Mouse (Mus musculus) hindbrain, embryonic 14.5 days (tissue): ENCODE measurements around the gene Ate1. TPM values are rescaled to one million over a fixed set of nuclear protein-coding genes. Genes with fewer than 3 reads are reported as not detected.

ENCODE experiments used
- ATAC-seq: fragments of 200-750 bp; cut with Nextera tagmentation; 2 replicates; pipeline ENCODE4 v1.8.0; 2017; ENCODE audit warnings: moderate number of reproducible peaks, mild to moderate bottlenecking, moderate TSS enrichment, moderate library complexity; ENCODE audit not compliant: low FRiP score
- DNase-seq: peaks from one replicate; pipeline ENCODE4 v3.0.0-alpha.2; 2015; ENCODE audit warnings: low spot score
- H3K27ac ChIP-seq: fragments of 300-500 bp; sonication (generic); 2 replicates; pipeline ENCODE4 v1.5.1; 2014; ENCODE audit warnings: mild to moderate bottlenecking, moderate library complexity
- H3K27me3 ChIP-seq: fragments of 300-500 bp; sonication (generic); 2 replicates; pipeline ENCODE4 v1.6.1; 2014; ENCODE audit warnings: mild to moderate bottlenecking, low read length, mixed read lengths; ENCODE audit not compliant: control insufficient read depth, insufficient read depth
- H3K36me3 ChIP-seq: fragments of 300-500 bp; sonication (generic); replicated peaks from 2 replicates; pipeline ENCODE4 v1.6.1; 2014; ENCODE audit not compliant: control insufficient read depth, insufficient read depth
- H3K4me1 ChIP-seq: fragments of 300-500 bp; sonication (generic); replicated peaks from 2 replicates; pipeline ENCODE4 v1.6.1; 2014; ENCODE audit warnings: antibody characterized with exemption, low read length, mixed read lengths; ENCODE audit not compliant: control insufficient read depth, insufficient read depth
- H3K4me2 ChIP-seq: fragments of 300-500 bp; sonication (generic); replicated peaks from 2 replicates; pipeline ENCODE4 v1.6.1; 2014; ENCODE audit warnings: mild to moderate bottlenecking, moderate library complexity
- H3K4me3 ChIP-seq: fragments of 300-500 bp; sonication (generic); replicated peaks from 2 replicates; pipeline ENCODE4 v1.5.1; 2014; ENCODE audit warnings: mild to moderate bottlenecking, low read length
- H3K9ac ChIP-seq: fragments of 300-500 bp; sonication (generic); 2 replicates; pipeline ENCODE4 v1.6.1; 2014
- H3K9me3 ChIP-seq: fragments of 300-500 bp; sonication (generic); 2 replicates; pipeline ENCODE4 v1.6.1; 2016; ENCODE audit warnings: low read length; ENCODE audit not compliant: control insufficient read depth
- WGBS: fragments of 180-500 bp; shearing (Covaris S2); extraction: QIAGEN DNeasy Blood & Tissue Kit; methylation state at CpG from one replicate; pipeline ENCODE4 v1.1.7; 2014; 5-methylcytosine and 5-hydroxymethylcytosine counted together
- polyA plus RNA-seq: library from polyadenylated mRNA; unstranded; fragments of >200 nt; fragmentation: Nextera tagmentation; extraction: Ambion mirVana; gene quantifications from 2 replicates; pipeline ENCODE4 v1.2.1, GENCODE M21; 2014

The Ate1 gene
- polyA plus RNA-seq, 1 experiment from 2014 or later: 104 TPM

DNA sequence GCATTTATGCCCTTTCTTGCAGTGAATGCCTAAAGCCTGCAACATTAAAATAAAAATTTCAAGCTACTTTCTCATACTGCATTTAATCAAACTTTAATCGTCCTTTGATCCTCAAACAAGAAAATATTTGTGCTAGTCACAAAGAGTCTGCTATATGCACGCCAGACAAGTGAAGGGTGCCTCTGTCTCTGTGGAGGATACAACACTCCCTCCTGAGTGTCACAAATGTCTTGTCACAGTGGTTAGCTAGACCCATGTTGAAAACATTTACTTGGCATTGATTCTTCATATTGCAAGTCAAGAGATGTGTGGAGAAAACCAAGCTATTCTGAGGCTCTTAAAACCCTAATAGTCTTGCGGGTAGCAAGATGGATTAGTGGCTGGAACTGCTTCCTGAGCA is 133.9 kb downstream of the Ate1 start:
- H3K27me3 ChIP-seq: no peaks in the 10 kb centered on the region
- H3K36me3 ChIP-seq: no peaks in the 10 kb centered on the region; the same call in 1 of the 2 replicates
- peaks cover 5% of the 10 kb centered on the region; the same call in 1 of the 2 replicates for H3K4me1 ChIP-seq
- no peak overlapping the region for H3K4me3 ChIP-seq
- no peak overlapping the region for H3K9ac ChIP-seq
- DNase-seq (no peak), ATAC-seq (no peak)
- 0 out of 2 replicates have a peak overlapping the region, but pooled peaks have one; percentile 21 for H3K27ac ChIP-seq
- WGBS: 21% methylated on average over 3 of the region's 3 CpGs
- no peaks in the 10 kb centered on the region for H3K9me3 ChIP-seq
- H3K4me2 ChIP-seq: no peak overlapping the region

- DNase-seq (no peak), ATAC-seq (no peak)
- Histone ChIP-seq H3K4me2 (no peak overlapping the region), H3K27me3 (no peaks in the 10 kb centered on the region), H3K9ac (no peak overlapping the region), H3K36me3 (no peaks in the 10 kb centered on the region; the same call in 1 of the 2 replicates), H3K27ac (no peak overlapping the region), H3K9me3 (no peaks in the 10 kb centered on the region), H3K4me1 (peaks cover 9% of the 10 kb centered on the region; the same call in 1 of the 2 replicates), H3K4me3 (no peak overlapping the region)
- 40% methylated on average over 8 of the region's 8 CpGs for WGBS
Measured at GRCm38 (mm10) chr7:130385732-130386294, 134.4 kb downstream of the Ate1 start.

GRCm38 (mm10) chr7:130382126-130382525 is 138.0 kb downstream of the Ate1 start:
- WGBS: 86% methylated on average over 13 of the region's 13 CpGs
- no peak for ATAC-seq

GRCm38 (mm10) chr7:130381387-130381951 is 138.7 kb downstream of the Ate1 start:
- Histone ChIP-seq H3K27me3 (peaks cover 4% of the 10 kb centered on the region; the same call in 1 of the 2 replicates), H3K27ac (peak overlapping the region; percentile 68), H3K9ac (no peak overlapping the region), H3K9me3 (no peaks in the 10 kb centered on the region), H3K4me1 (peaks cover 9% of the 10 kb centered on the region; the same call in 1 of the 2 replicates), H3K4me3 (no peak overlapping the region), H3K4me2 (no peak overlapping the region), H3K36me3 (no peaks in the 10 kb centered on the region)
- DNase-seq (no peak), ATAC-seq (peak; percentile 53; the same call in 1 of the 2 replicates)
- WGBS: 44% methylated on average over 8 of the region's 8 CpGs

More at GRCm38 (mm10) chr7:130382126-130382525, 138.0 kb downstream of the Ate1 start:
- no peaks in the 10 kb centered on the region for H3K36me3 ChIP-seq
- no peaks in the 10 kb centered on the region for H3K9me3 ChIP-seq
- no peak overlapping the region for H3K4me2 ChIP-seq
- no peak overlapping the region for H3K4me3 ChIP-seq
- H3K9ac ChIP-seq: no peak overlapping the region
- 0 out of 2 replicates have a peak overlapping the region, but pooled peaks have one; percentile 68 for H3K27ac ChIP-seq
- no peak for DNase-seq
- H3K27me3 ChIP-seq: peaks cover 4% of the 10 kb centered on the region; the same call in 1 of the 2 replicates
- H3K4me1 ChIP-seq: peaks cover 9% of the 10 kb centered on the region; the same call in 1 of the 2 replicates

- Histone ChIP-seq H3K27ac (peak overlapping the region; percentile 68), H3K27me3 (peaks cover 4% of the 10 kb centered on the region; the same call in 1 of the 2 replicates), H3K9ac (no peak overlapping the region), H3K4me1 (peaks cover 9% of the 10 kb centered on the region; the same call in 1 of the 2 replicates), H3K9me3 (no peaks in the 10 kb centered on the region), H3K4me2 (no peak overlapping the region), H3K36me3 (no peaks in the 10 kb centered on the region), H3K4me3 (no peak overlapping the region)
- WGBS: 54% methylated on average over 8 of the region's 8 CpGs
- DNase-seq: no peak
- 0 out of 2 replicates have a peak, but pooled peaks have one; percentile 17 for ATAC-seq
Measured at GRCm38 (mm10) chr7:130380769-130381355, 139.3 kb downstream of the Ate1 start.

GRCm38 (mm10) chr7:130380367-130380766 is 139.8 kb downstream of the Ate1 start:
- Histone ChIP-seq H3K9me3 (no peaks in the 10 kb centered on the region), H3K27ac (no peak overlapping the region), H3K9ac (no peak overlapping the region), H3K4me3 (no peak overlapping the region), H3K36me3 (no peaks in the 10 kb centered on the region), H3K4me2 (no peak overlapping the region), H3K27me3 (peaks cover 4% of the 10 kb centered on the region; the same call in 1 of the 2 replicates), H3K4me1 (0 out of 2 replicates have a peak, but pooled peaks cover 9% of the 10 kb centered on the region)
- DNase-seq: no peak
- ATAC-seq: no peak
- 71% methylated on average over 7 of the region's 7 CpGs for WGBS

DNA sequence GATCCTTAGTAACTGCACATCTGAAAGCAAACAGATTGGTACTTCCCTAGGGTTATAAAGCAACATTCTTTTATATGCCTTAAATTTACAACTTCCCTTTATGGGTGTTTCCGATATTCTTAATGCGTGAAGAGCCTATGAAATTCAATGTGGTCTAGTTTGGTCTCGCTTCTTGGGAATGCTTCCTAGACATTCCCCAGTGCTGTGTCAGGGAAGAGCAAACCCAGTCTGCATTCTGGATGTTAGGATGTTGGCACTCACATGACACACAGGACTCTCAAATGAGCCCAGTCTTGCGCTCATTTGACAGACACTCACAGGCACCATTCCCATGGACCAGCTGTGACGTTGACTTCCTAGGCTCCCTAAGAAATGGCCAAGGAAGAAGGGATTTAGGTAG is 140.3 kb downstream of the Ate1 start:
- H3K27ac ChIP-seq: no peak overlapping the region
- no peak for ATAC-seq
- WGBS: 92% methylated on average over 5 of the region's 5 CpGs
- H3K27me3 ChIP-seq: peaks cover 4% of the 10 kb centered on the region; the same call in 1 of the 2 replicates
- no peaks in the 10 kb centered on the region for H3K9me3 ChIP-seq
- H3K4me1 ChIP-seq: 0 out of 2 replicates have a peak, but pooled peaks cover 9% of the 10 kb centered on the region
- DNase-seq: no peak
- no peak overlapping the region for H3K9ac ChIP-seq
- H3K36me3 ChIP-seq: no peaks in the 10 kb centered on the region
- H3K4me3 ChIP-seq: no peak overlapping the region
- no peak overlapping the region for H3K4me2 ChIP-seq

DNA sequence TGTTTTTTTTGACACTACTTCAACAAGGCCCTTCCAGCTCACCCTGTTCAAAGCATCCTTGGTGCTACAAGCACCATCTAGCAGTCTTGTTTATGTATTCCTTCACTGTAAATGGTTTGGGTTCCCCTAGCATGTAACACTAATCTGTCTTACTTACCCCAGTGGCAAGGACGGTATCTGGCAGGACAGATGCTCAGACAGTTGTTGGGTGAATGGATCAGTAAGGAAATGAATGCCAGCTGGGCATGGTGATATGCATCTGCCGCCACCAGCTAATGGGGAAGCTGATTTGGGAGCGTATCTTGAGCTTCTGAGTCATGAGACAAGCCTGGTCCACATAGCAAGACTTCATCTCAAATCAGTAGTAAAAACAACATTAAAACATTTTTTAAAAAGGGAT is 141.9 kb downstream of the Ate1 start:
- ATAC-seq (no peak), DNase-seq (no peak)
- no peak overlapping the region for H3K4me2 ChIP-seq
- no peak overlapping the region for H3K9ac ChIP-seq
- 77% methylated on average over 3 of the region's 3 CpGs for WGBS
- H3K4me3 ChIP-seq: no peak overlapping the region
- peaks cover 4% of the 10 kb centered on the region; the same call in 1 of the 2 replicates for H3K27me3 ChIP-seq
- H3K9me3 ChIP-seq: no peaks in the 10 kb centered on the region
- 0 out of 2 replicates have a peak, but pooled peaks cover 9% of the 10 kb centered on the region for H3K4me1 ChIP-seq
- H3K27ac ChIP-seq: no peak overlapping the region
- no peaks in the 10 kb centered on the region for H3K36me3 ChIP-seq

- H3K27me3 ChIP-seq: no peaks in the 10 kb centered on the region; the same call in 1 of the 2 replicates
- WGBS: 88% methylated on average over 9 of the region's 9 CpGs
- H3K27ac ChIP-seq: no peak overlapping the region
- H3K9me3 ChIP-seq: no peaks in the 10 kb centered on the region; the same call in 1 of the 2 replicates
- H3K4me3 ChIP-seq: no peak overlapping the region
- no peak for DNase-seq
- H3K4me1 ChIP-seq: peaks cover 8% of the 10 kb centered on the region; the same call in 1 of the 2 replicates
- no peaks in the 10 kb centered on the region for H3K36me3 ChIP-seq
- H3K9ac ChIP-seq: no peak overlapping the region
- no peak overlapping the region for H3K4me2 ChIP-seq
- ATAC-seq: no peak
Measured at GRCm38 (mm10) chr7:130374311-130374710, 145.9 kb downstream of the Ate1 start.
